ENCODE assay signal across 12 mouse cellular contexts in genomic region chr8:114295749-114296067, GRCm38 (mm10).
A peak's percentile ranks its signal among the peaks of the same experiment; 100 is the strongest.
DNase-seq lines count a peak whose midpoint lies in the region; ATAC-seq lines count a peak whose summit lies in the region.
"Had no signal": no experiment of that assay in that cellular context is flagged by ENCODE, and none has a peak within 500 bp of the region (broad histone marks: within the 10 kb centered on the region; RNA-seq: fewer than 3 reads in every experiment).

No protein-coding gene starts in this region.

- intact Hi-C loops in gastrocnemius, postnatal 36 days (cut with DNase I), result no loop called here

- peak; percentile 3 for DNase-seq in embryo, embryonic 10.5 days (ENCODE audit: low spot score)
- DNase-seq in embryo, embryonic 11 days, result no peak
- DNase-seq in embryonic facial prominence, embryonic 14.5 days (ENCODE audit: low spot score), result no peak
- no peak for DNase-seq in hindbrain, embryonic 14.5 days (ENCODE audit: low spot score)
- no peak for DNase-seq in gastrocnemius, postnatal 36 days
- no peak for DNase-seq in thymus, postnatal 25 days
- DNase-seq: adrenal gland, postnatal 10 days; heart, postnatal 36 days; kidney, adult 9 months; thymus, postnatal 36 days had no signal

- no peak overlapping the region for H3K9ac ChIP-seq in embryonic facial prominence, embryonic 14.5 days (ENCODE audit: low read depth, low read length)
- H3K9ac ChIP-seq in hindbrain, embryonic 14.5 days, result no peak overlapping the region
- H3K9ac ChIP-seq in midbrain, embryonic 16.5 days (ENCODE audit: low read depth, low read length), result no peak overlapping the region

- H3K4me2 ChIP-seq in embryonic facial prominence, embryonic 14.5 days (ENCODE audit: low read depth, low read length), result no peak overlapping the region
- H3K4me2 ChIP-seq in hindbrain, embryonic 14.5 days (replicated peaks), result no peak overlapping the region
- no peak overlapping the region for H3K4me2 ChIP-seq in midbrain, embryonic 16.5 days (ENCODE audit: low read length)

- 0 out of 2 replicates have a peak, but pooled peaks have one; percentile 5 for ATAC-seq in embryonic facial prominence, embryonic 14.5 days (ENCODE audit: low read depth)
- ATAC-seq in hindbrain, embryonic 14.5 days (ENCODE audit: low FRiP score), result no peak
- ATAC-seq in midbrain, embryonic 16.5 days, result 0 out of 2 replicates have a peak, but pooled peaks have one; percentile 49
- no peak for ATAC-seq in granulocyte monocyte progenitor cell, adult 5-6 weeks (replicated peaks; ENCODE audit: poor library complexity, severe bottlenecking)

- no peaks in the 10 kb centered on the region for H3K36me3 ChIP-seq in embryonic facial prominence, embryonic 14.5 days (ENCODE audit: control insufficient read depth, insufficient read depth, low read length)
- H3K36me3 ChIP-seq in hindbrain, embryonic 14.5 days (replicated peaks; ENCODE audit: control insufficient read depth, insufficient read depth), result no peaks in the 10 kb centered on the region
- no peaks in the 10 kb centered on the region for H3K36me3 ChIP-seq in midbrain, embryonic 16.5 days (ENCODE audit: control insufficient read depth, insufficient read depth, low read length)

- no peak overlapping the region for H3K4me3 ChIP-seq in embryonic facial prominence, embryonic 14.5 days (ENCODE audit: low read depth, low read length)
- H3K4me3 ChIP-seq in hindbrain, embryonic 14.5 days (replicated peaks; ENCODE audit: low read length), result no peak overlapping the region
- no peak overlapping the region for H3K4me3 ChIP-seq in midbrain, embryonic 16.5 days (ENCODE audit: low read depth, low read length)

- H3K27me3 ChIP-seq in embryonic facial prominence, embryonic 14.5 days (replicated peaks; ENCODE audit: control insufficient read depth, insufficient read depth, low read length), result no peaks in the 10 kb centered on the region
- H3K27me3 ChIP-seq in hindbrain, embryonic 14.5 days (ENCODE audit: control insufficient read depth, insufficient read depth, low read length), result no peaks in the 10 kb centered on the region
- no peaks in the 10 kb centered on the region for H3K27me3 ChIP-seq in midbrain, embryonic 16.5 days (ENCODE audit: control insufficient read depth, insufficient read depth, low read depth, low read length)

- no peaks in the 10 kb centered on the region for H3K9me3 ChIP-seq in embryonic facial prominence, embryonic 14.5 days (ENCODE audit: control insufficient read depth, low read length)
- no peaks in the 10 kb centered on the region for H3K9me3 ChIP-seq in hindbrain, embryonic 14.5 days (ENCODE audit: control insufficient read depth, low read length)
- no peaks in the 10 kb centered on the region for H3K9me3 ChIP-seq in midbrain, embryonic 16.5 days (replicated peaks; ENCODE audit: control insufficient read depth, low read length, poor library complexity, severe bottlenecking)

- 0 out of 2 replicates have a peak, but pooled peaks cover 4% of the 10 kb centered on the region for H3K4me1 ChIP-seq in embryonic facial prominence, embryonic 14.5 days (ENCODE audit: control insufficient read depth, insufficient read depth, low read length)
- H3K4me1 ChIP-seq in hindbrain, embryonic 14.5 days (replicated peaks; ENCODE audit: control insufficient read depth, insufficient read depth, low read length), result peaks cover 35% of the 10 kb centered on the region
- peaks cover 27% of the 10 kb centered on the region for H3K4me1 ChIP-seq in midbrain, embryonic 16.5 days (ENCODE audit: control insufficient read depth, insufficient read depth, low read length)

- 0 out of 2 replicates have a peak overlapping the region, but pooled peaks have one; percentile 28 for H3K27ac ChIP-seq in embryonic facial prominence, embryonic 14.5 days (replicated peaks; ENCODE audit: low read depth, low read length)
- peak overlapping the region; percentile 84 for H3K27ac ChIP-seq in hindbrain, embryonic 14.5 days
- H3K27ac ChIP-seq in midbrain, embryonic 16.5 days (ENCODE audit: low read length), result peak overlapping the region; percentile 77

- 67% methylated on average over 3 of the region's 3 CpGs for WGBS in embryonic facial prominence, embryonic 14.5 days
- 41% methylated on average over 3 of the region's 3 CpGs for whole genome bisulfite sequencing in hindbrain, embryonic 14.5 days
- WGBS in midbrain, embryonic 16.5 days, result 37% methylated on average over 3 of the region's 3 CpGs

Comparison
In these comparisons a context has a peak if more than half of its experiments do, and no peak if none do; other contexts are left out.
1. ATAC-seq: peak in embryonic facial prominence, embryonic 14.5 days (single experiment) and midbrain, embryonic 16.5 days (single experiment); none in hindbrain, embryonic 14.5 days (single experiment) and granulocyte monocyte progenitor cell, adult 5-6 weeks (single experiment).
2. H3K27ac ChIP-seq: peak in every context shown above with its lines; median percentile 84 in hindbrain, embryonic 14.5 days; 77 in midbrain, embryonic 16.5 days; 28 in embryonic facial prominence, embryonic 14.5 days.